Mouse (Mus musculus): ENCODE results near the gene Dusp13. TPM values are rescaled to one million over a fixed set of nuclear protein-coding genes. Genes with fewer than 3 reads are reported as not detected.

Gene Dusp13
- polyA plus RNA-seq (2016; fragmentation: Nextera tagmentation; extraction: Ambion mirVana) = 0.30 TPM in 1 of 2 replicates, not detected in the other

GRCm38 (mm10) chr14:21750881-21751542, at the start of gene Dusp13:
Dusp13 (minus strand) TSS chr14:21751181.
- H3K4me2 ChIP-seq (replicated peaks) = peak within 1 kb of the TSS; percentile 62
- no peaks in the 10 kb centered on the region for H3K36me3 ChIP-seq
- H3K9ac ChIP-seq = peak within 1 kb of the TSS; percentile 77
- peak; percentile 73 for ATAC-seq (ENCODE audit: low FRiP score, low read depth)
- peak within 1 kb of the TSS; percentile 85 for H3K4me3 ChIP-seq
- H3K27ac ChIP-seq = peak within 1 kb of the TSS; percentile 58
- no peaks in the 10 kb centered on the region for H3K27me3 ChIP-seq (replicated peaks)
- H3K4me1 ChIP-seq = peaks cover 9% of the 10 kb centered on the region
- no peaks in the 10 kb centered on the region for H3K9me3 ChIP-seq
- WGBS = 0% methylated on average over 26 of the region's 26 CpGs

- Histone ChIP-seq H3K9me3 (no peaks in the 10 kb centered on the region), H3K4me3 (no peak overlapping the region), H3K27me3 (replicated peaks) (no peaks in the 10 kb centered on the region), H3K36me3 (peaks cover 3% of the 10 kb centered on the region; the same call in 1 of the 2 replicates), H3K4me2 (replicated peaks) (no peak overlapping the region), H3K4me1 (no peaks in the 10 kb centered on the region), H3K9ac (no peak overlapping the region), H3K27ac (no peak overlapping the region)
- WGBS = 97% methylated on average over 4 of the region's 4 CpGs
- no peak for ATAC-seq (ENCODE audit: low FRiP score, low read depth)
Measured at GRCm38 (mm10) chr14:21800641-21801040, 49.7 kb upstream of the Dusp13 start.

GRCm38 (mm10) chr14:21792250-21792649, 41.3 kb upstream of the Dusp13 start:
- Histone ChIP-seq H3K4me1 (no peaks in the 10 kb centered on the region), H3K9me3 (no peaks in the 10 kb centered on the region), H3K4me2 (replicated peaks) (no peak overlapping the region), H3K36me3 (peaks cover 14% of the 10 kb centered on the region), H3K27ac (no peak overlapping the region), H3K4me3 (no peak overlapping the region), H3K9ac (no peak overlapping the region), H3K27me3 (replicated peaks) (no peaks in the 10 kb centered on the region)
- WGBS = 92% methylated on average over 6 of the region's 6 CpGs
- no peak for ATAC-seq (ENCODE audit: low FRiP score, low read depth)

- Histone ChIP-seq H3K9me3 (no peaks in the 10 kb centered on the region), H3K36me3 (peaks cover 14% of the 10 kb centered on the region), H3K27me3 (replicated peaks) (no peaks in the 10 kb centered on the region), H3K27ac (no peak overlapping the region), H3K4me2 (replicated peaks) (no peak overlapping the region), H3K4me3 (no peak overlapping the region), H3K9ac (no peak overlapping the region), H3K4me1 (no peaks in the 10 kb centered on the region)
- 94% methylated on average over 4 of the region's 4 CpGs for WGBS
- no peak for ATAC-seq (ENCODE audit: low FRiP score, low read depth)
Measured at GRCm38 (mm10) chr14:21791722-21792121, 40.7 kb upstream of the Dusp13 start.

GRCm38 (mm10) chr14:21790585-21791251, 39.7 kb upstream of the Dusp13 start:
- H3K4me1 ChIP-seq = no peaks in the 10 kb centered on the region
- no peaks in the 10 kb centered on the region for H3K27me3 ChIP-seq (replicated peaks)
- H3K9me3 ChIP-seq = no peaks in the 10 kb centered on the region
- H3K4me2 ChIP-seq (replicated peaks) = no peak overlapping the region
- no peak overlapping the region for H3K9ac ChIP-seq
- no peak overlapping the region for H3K27ac ChIP-seq
- H3K4me3 ChIP-seq = no peak overlapping the region
- WGBS = 94% methylated on average over 9 of the region's 9 CpGs
- ATAC-seq (ENCODE audit: low FRiP score, low read depth) = no peak
- peaks cover 14% of the 10 kb centered on the region for H3K36me3 ChIP-seq

GRCm38 (mm10) chr14:21788121-21788520, 37.1 kb upstream of the Dusp13 start:
- Histone ChIP-seq H3K9ac (no peak overlapping the region), H3K4me3 (no peak overlapping the region), H3K27me3 (replicated peaks) (no peaks in the 10 kb centered on the region), H3K9me3 (no peaks in the 10 kb centered on the region), H3K4me2 (replicated peaks) (no peak overlapping the region), H3K4me1 (no peaks in the 10 kb centered on the region), H3K36me3 (peaks cover 18% of the 10 kb centered on the region), H3K27ac (no peak overlapping the region)
- 95% methylated on average over 5 of the region's 5 CpGs for WGBS
- no peak for ATAC-seq (ENCODE audit: low FRiP score, low read depth)

GRCm38 (mm10) chr14:21787374-21787773, 36.4 kb upstream of the Dusp13 start:
- Histone ChIP-seq H3K9me3 (no peaks in the 10 kb centered on the region), H3K4me2 (replicated peaks) (no peak overlapping the region), H3K27me3 (replicated peaks) (no peaks in the 10 kb centered on the region), H3K4me1 (no peaks in the 10 kb centered on the region), H3K36me3 (peaks cover 13% of the 10 kb centered on the region), H3K27ac (no peak overlapping the region), H3K4me3 (no peak overlapping the region), H3K9ac (no peak overlapping the region)
- ATAC-seq (ENCODE audit: low FRiP score, low read depth) = no peak
- 87% methylated on average over 3 of the region's 3 CpGs for WGBS

GRCm38 (mm10) chr14:21786500-21786899, 35.5 kb upstream of the Dusp13 start:
- H3K9me3 ChIP-seq = no peaks in the 10 kb centered on the region
- no peaks in the 10 kb centered on the region for H3K4me1 ChIP-seq
- no peak overlapping the region for H3K4me3 ChIP-seq
- ATAC-seq (ENCODE audit: low FRiP score, low read depth) = no peak
- peaks cover 11% of the 10 kb centered on the region for H3K36me3 ChIP-seq
- H3K27ac ChIP-seq = no peak overlapping the region
- no peaks in the 10 kb centered on the region for H3K27me3 ChIP-seq (replicated peaks)
- 93% methylated on average over 4 of the region's 4 CpGs for WGBS
- no peak overlapping the region for H3K4me2 ChIP-seq (replicated peaks)
- no peak overlapping the region for H3K9ac ChIP-seq

GRCm38 (mm10) chr14:21776201-21776600, 25.2 kb upstream of the Dusp13 start:
- ATAC-seq (ENCODE audit: low FRiP score, low read depth) = no peak
- Histone ChIP-seq H3K4me1 (no peaks in the 10 kb centered on the region), H3K4me3 (no peak overlapping the region), H3K27ac (no peak overlapping the region), H3K36me3 (peaks cover 26% of the 10 kb centered on the region), H3K9me3 (no peaks in the 10 kb centered on the region), H3K27me3 (replicated peaks) (no peaks in the 10 kb centered on the region), H3K4me2 (replicated peaks) (no peak overlapping the region), H3K9ac (no peak overlapping the region)
- WGBS = 91% methylated on average over 4 of the region's 4 CpGs

- Histone ChIP-seq H3K9me3 (no peaks in the 10 kb centered on the region), H3K4me3 (no peak overlapping the region), H3K9ac (no peak overlapping the region), H3K27me3 (replicated peaks) (no peaks in the 10 kb centered on the region), H3K36me3 (peaks cover 11% of the 10 kb centered on the region), H3K4me1 (no peaks in the 10 kb centered on the region), H3K27ac (no peak overlapping the region), H3K4me2 (replicated peaks) (no peak overlapping the region)
- WGBS = 81% methylated on average over 2 of the region's 2 CpGs
- no peak for ATAC-seq (ENCODE audit: low FRiP score, low read depth)
Measured at GRCm38 (mm10) chr14:21773946-21774345, 23.0 kb upstream of the Dusp13 start.

GRCm38 (mm10) chr14:21772506-21773281, 21.7 kb upstream of the Dusp13 start:
- H3K36me3 ChIP-seq = peaks cover 7% of the 10 kb centered on the region
- no peak for ATAC-seq (ENCODE audit: low FRiP score, low read depth)
- H3K4me2 ChIP-seq (replicated peaks) = no peak overlapping the region
- no peak overlapping the region for H3K27ac ChIP-seq
- WGBS = 73% methylated on average over 11 of the region's 11 CpGs
- H3K4me1 ChIP-seq = peaks cover 9% of the 10 kb centered on the region
- no peaks in the 10 kb centered on the region for H3K27me3 ChIP-seq (replicated peaks)
- H3K9ac ChIP-seq = no peak overlapping the region
- no peak overlapping the region for H3K4me3 ChIP-seq
- no peaks in the 10 kb centered on the region for H3K9me3 ChIP-seq

- Histone ChIP-seq H3K4me3 (no peak overlapping the region), H3K4me1 (peaks cover 9% of the 10 kb centered on the region), H3K27me3 (replicated peaks) (no peaks in the 10 kb centered on the region), H3K9me3 (no peaks in the 10 kb centered on the region), H3K27ac (no peak overlapping the region), H3K4me2 (replicated peaks) (no peak overlapping the region), H3K9ac (no peak overlapping the region), H3K36me3 (no peaks in the 10 kb centered on the region)
- ATAC-seq (ENCODE audit: low FRiP score, low read depth) = no peak
- WGBS = 92% methylated on average over 6 of the region's 6 CpGs
Measured at GRCm38 (mm10) chr14:21766398-21766958, 15.5 kb upstream of the Dusp13 start.
